Mouse (Mus musculus) mature B cell (primary cell): ENCODE results near the gene Gcg.

Experiments used
- in situ Hi-C: fragments of 300-500 bp; cut with MboI; formaldehyde crosslinking; loops from 2 replicates; pipeline ENCODE4 v1.14.3; 2019

The Gcg gene

GRCm38 (mm10) chr2:62460231-62460710 is 23.2 kb downstream of the Gcg start:
- in situ Hi-C loops, result loop anchor here (25.0 kb wide), 1 partner anchor 648 kb away; the partner anchor contains the start of gene Tbr1

GRCm38 (mm10) chr2:62459241-62460174 is 23.9 kb downstream of the Gcg start:
- in situ Hi-C loops, result loop anchor here (25.0 kb wide), 1 partner anchor 647 kb away; the partner anchor contains the start of gene Tbr1

GRCm38 (mm10) chr2:62458070-62458469 is 25.4 kb downstream of the Gcg start:
- in situ Hi-C loops, result loop anchor here (25.0 kb wide), 1 partner anchor 646 kb away; the partner anchor contains the start of gene Tbr1

GRCm38 (mm10) chr2:62454991-62455390 is 28.5 kb downstream of the Gcg start:
- in situ Hi-C loops, result loop anchor here (25.0 kb wide), 1 partner anchor 643 kb away; the partner anchor contains the start of gene Tbr1

GRCm38 (mm10) chr2:62454033-62454432 is 29.4 kb downstream of the Gcg start:
- in situ Hi-C loops, result loop anchor here (25.0 kb wide), 1 partner anchor 642 kb away; the partner anchor contains the start of gene Tbr1

GRCm38 (mm10) chr2:62450364-62450763 is 33.1 kb downstream of the Gcg start:
- in situ Hi-C loops, result loop anchor here (25.0 kb wide), 1 partner anchor 638 kb away; the partner anchor contains the start of gene Tbr1

- in situ Hi-C loops, result loop anchor here (25.0 kb wide), 1 partner anchor 638 kb away; the partner anchor contains the start of gene Tbr1
These were observed 33.6 kb downstream of the Gcg start for GRCm38 (mm10) chr2:62449692-62450346.

- in situ Hi-C loops, result no loop called here
These were observed 42.5 kb downstream of the Gcg start for GRCm38 (mm10) chr2:62440802-62441544.

GRCm38 (mm10) chr2:62440083-62440482 is 43.4 kb downstream of the Gcg start:
- in situ Hi-C loops, result no loop called here

- in situ Hi-C loops, result no loop called here
These were observed 52.1 kb downstream of the Gcg start for GRCm38 (mm10) chr2:62431245-62431795.

GRCm38 (mm10) chr2:62425941-62426340 is 57.5 kb downstream of the Gcg start:
- in situ Hi-C loops, result no loop called here
